Mouse (Mus musculus) hindbrain, embryonic 12.5 days (tissue): Measurements from ENCODE around the gene Ldlrap1. TPM values are rescaled to one million over a fixed set of nuclear protein-coding genes. Genes with fewer than 3 reads are reported as not detected.

Source experiments
- ATAC-seq: fragments of 200-750 bp; cut with Nextera tagmentation; 2 replicates; pipeline ENCODE4 v1.8.0; 2017; ENCODE audit warnings: moderate TSS enrichment; ENCODE audit not compliant: low FRiP score
- H3K27ac ChIP-seq: fragments of 300-500 bp; sonication (generic); 2 replicates; pipeline ENCODE4 v1.5.1; 2016; ENCODE audit warnings: mild to moderate bottlenecking
- H3K27me3 ChIP-seq: fragments of 300-500 bp; sonication (generic); 2 replicates; pipeline ENCODE4 v1.6.1; 2016; ENCODE audit warnings: mild to moderate bottlenecking
- H3K36me3 ChIP-seq: fragments of 300-500 bp; sonication (generic); 2 replicates; pipeline ENCODE4 v1.6.1; 2016; ENCODE audit warnings: mild to moderate bottlenecking
- H3K4me1 ChIP-seq: fragments of 300-500 bp; sonication (generic); 2 replicates; pipeline ENCODE4 v1.6.1; 2016
- H3K4me2 ChIP-seq: fragments of 300-500 bp; sonication (generic); replicated peaks from 2 replicates; pipeline ENCODE4 v1.6.1; 2016; ENCODE audit warnings: mild to moderate bottlenecking
- H3K4me3 ChIP-seq: fragments of 300-500 bp; sonication (generic); 2 replicates; pipeline ENCODE4 v1.5.1; 2016; ENCODE audit warnings: mild to moderate bottlenecking
- H3K9ac ChIP-seq: fragments of 300-500 bp; sonication (generic); 2 replicates; pipeline ENCODE4 v1.6.1; 2016; ENCODE audit warnings: mild to moderate bottlenecking, moderate library complexity
- H3K9me3 ChIP-seq: fragments of 300-500 bp; sonication (generic); replicated peaks from 2 replicates; pipeline ENCODE4 v1.6.1; 2016; ENCODE audit warnings: mild to moderate bottlenecking
- WGBS: fragments of 180-500 bp; shearing (Covaris S2); methylation state at CpG from one replicate; pipeline ENCODE4 v1.1.7; 2016; 5-methylcytosine and 5-hydroxymethylcytosine counted together
- polyA plus RNA-seq: library from polyadenylated mRNA; unstranded; fragments of >200 nt; fragmentation: Nextera tagmentation; extraction: Ambion mirVana; gene quantifications from 2 replicates; pipeline ENCODE4 v1.2.1, GENCODE M21; 2016

Ldlrap1 gene
- polyA plus RNA-seq, 1 experiment from 2014 or later = 10.4 TPM

DNA sequence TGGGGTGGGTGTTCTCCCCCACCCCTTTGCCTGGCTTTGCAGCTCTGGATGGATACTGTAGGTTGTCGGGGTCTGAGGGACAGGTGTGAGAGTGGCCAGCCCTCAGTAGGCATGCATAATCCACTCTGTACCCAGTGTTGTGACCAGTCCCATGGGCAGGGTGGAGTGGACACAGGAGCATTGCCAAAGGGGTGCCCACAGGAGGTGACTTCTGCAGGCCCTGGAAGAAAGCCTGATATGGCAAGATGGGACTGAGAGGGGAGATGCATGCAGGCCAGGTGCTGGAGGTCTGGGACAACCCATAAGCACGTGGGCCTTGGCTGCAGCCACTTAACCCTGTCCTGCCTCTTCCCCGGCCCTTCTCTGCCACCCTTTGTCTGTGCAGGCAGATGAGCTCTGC, 47.5 kb downstream of the Ldlrap1 start:
- H3K9me3 ChIP-seq = no peaks in the 10 kb centered on the region
- no peaks in the 10 kb centered on the region; the same call in 1 of the 2 replicates for H3K4me1 ChIP-seq
- no peak overlapping the region for H3K27ac ChIP-seq
- no peaks in the 10 kb centered on the region; the same call in 1 of the 2 replicates for H3K27me3 ChIP-seq
- no peak overlapping the region for H3K4me2 ChIP-seq
- H3K9ac ChIP-seq = no peak overlapping the region
- WGBS = 76% methylated on average over 3 of the region's 3 CpGs
- H3K36me3 ChIP-seq = no peaks in the 10 kb centered on the region
- no peak overlapping the region for H3K4me3 ChIP-seq
- ATAC-seq = no peak

DNA sequence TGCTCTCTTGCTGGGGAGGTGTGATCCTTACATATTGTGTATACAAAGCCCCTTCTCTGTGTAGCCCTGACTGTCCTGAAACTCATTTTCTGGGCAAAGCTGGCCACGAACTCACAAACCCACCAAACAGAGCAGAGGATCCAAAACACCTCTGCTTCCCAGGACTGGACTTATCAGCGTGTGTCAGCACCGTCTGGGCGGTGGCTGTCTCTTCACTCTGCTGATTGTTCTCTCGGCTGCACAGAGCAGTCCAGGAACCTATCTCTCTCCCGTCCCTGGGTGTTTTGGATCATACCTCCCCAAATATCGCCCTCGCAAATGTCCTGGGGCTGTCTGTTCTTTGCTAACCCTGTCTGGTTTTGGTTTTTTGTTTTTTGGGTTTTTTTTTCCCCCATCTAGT, 48.3 kb downstream of the Ldlrap1 start:
- WGBS = 84% methylated on average over 8 of the region's 8 CpGs

DNA sequence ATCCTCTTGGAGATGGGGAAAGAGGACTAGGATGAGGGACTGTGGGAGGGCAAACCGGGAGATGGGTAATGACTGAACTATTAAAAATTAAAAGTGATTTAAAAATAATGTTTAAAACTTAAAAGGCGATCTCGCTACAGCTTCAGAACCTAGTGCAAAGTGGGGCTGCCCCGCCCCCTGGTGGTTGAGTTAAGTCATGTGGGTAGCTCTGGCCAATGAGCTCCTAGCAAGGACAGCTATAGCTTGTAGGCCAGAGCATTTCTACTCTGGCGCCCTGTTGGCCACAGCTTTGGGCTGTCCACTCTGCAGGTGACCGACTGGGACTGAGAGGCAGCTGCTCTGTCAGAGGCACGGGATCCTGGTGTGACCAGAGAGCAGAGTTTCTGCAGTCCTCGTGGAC, 53.9 kb downstream of the Ldlrap1 start:
- H3K27me3 ChIP-seq = no peaks in the 10 kb centered on the region
- H3K9ac ChIP-seq = 0 out of 2 replicates have a peak overlapping the region, but pooled peaks have one; percentile 33
- 7% methylated on average over 8 of the region's 8 CpGs for WGBS
- H3K4me3 ChIP-seq = no peak overlapping the region
- peak; percentile 82 for ATAC-seq
- H3K36me3 ChIP-seq = no peaks in the 10 kb centered on the region
- H3K9me3 ChIP-seq = no peaks in the 10 kb centered on the region
- no peak overlapping the region for H3K4me2 ChIP-seq
- no peak overlapping the region for H3K27ac ChIP-seq
- peaks cover 8% of the 10 kb centered on the region for H3K4me1 ChIP-seq

More for the DNA sequence above, 48.3 kb downstream of the Ldlrap1 start:
- Histone ChIP-seq H3K36me3 (no peaks in the 10 kb centered on the region), H3K9me3 (no peaks in the 10 kb centered on the region), H3K27me3 (no peaks in the 10 kb centered on the region), H3K4me2 (no peak overlapping the region), H3K9ac (no peak overlapping the region), H3K4me1 (no peaks in the 10 kb centered on the region; the same call in 1 of the 2 replicates), H3K27ac (no peak overlapping the region), H3K4me3 (no peak overlapping the region)
- ATAC-seq = no peak

DNA sequence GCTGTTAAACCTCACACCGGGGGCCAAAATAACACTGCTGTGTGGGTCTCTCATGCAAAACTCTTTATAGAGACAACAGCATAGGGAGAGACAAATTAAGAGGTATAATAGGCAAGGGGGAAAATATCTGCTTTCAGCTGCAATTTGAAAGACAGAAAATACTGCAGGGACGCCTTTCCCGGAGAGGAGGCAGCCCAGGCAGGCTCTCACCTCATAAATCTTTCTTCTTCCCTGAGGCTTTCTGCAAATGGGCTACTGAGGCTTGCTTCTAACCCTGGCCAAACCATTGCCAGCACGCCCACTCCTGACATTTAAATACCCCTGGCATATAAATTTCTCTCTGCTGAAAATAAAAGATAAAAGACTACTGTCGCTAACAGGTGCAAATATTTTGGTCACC, 62.5 kb downstream of the Ldlrap1 start:
- Histone ChIP-seq H3K4me2 (peak overlapping the region; percentile 97), H3K9me3 (no peaks in the 10 kb centered on the region), H3K27ac (peak overlapping the region; percentile 84; the same call in 1 of the 2 replicates), H3K27me3 (peaks cover 38% of the 10 kb centered on the region), H3K9ac (no peak overlapping the region), H3K4me3 (no peak overlapping the region), H3K4me1 (peaks cover 25% of the 10 kb centered on the region), H3K36me3 (no peaks in the 10 kb centered on the region)
- 66% methylated on average over 5 of the region's 5 CpGs for WGBS
- ATAC-seq = no peak

DNA sequence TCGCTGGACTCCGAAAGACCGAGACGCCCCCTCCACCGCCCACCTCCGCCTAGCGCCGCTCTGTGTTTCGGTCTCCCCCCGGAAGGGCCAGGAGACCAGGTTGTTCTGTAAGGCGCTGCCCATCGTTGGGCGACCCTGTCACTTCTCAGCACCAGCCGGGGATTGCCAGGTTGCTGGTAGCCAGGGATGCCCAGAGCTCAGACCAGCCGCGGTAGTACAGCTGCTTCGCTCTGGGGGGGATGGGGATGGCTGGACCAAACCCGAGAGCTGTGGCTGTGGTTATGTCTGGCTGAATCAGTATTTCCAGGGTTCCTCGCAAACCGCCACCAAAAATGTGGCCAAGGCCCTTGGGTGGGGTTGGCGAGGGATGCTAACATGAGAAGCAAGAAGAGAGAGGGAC, 63.2 kb downstream of the Ldlrap1 start:
- 0% methylated on average over 21 of the region's 21 CpGs for WGBS
- peak overlapping the region; percentile 59 for H3K4me3 ChIP-seq
- peaks cover 38% of the 10 kb centered on the region for H3K27me3 ChIP-seq
- peak overlapping the region; percentile 97 for H3K4me2 ChIP-seq
- H3K4me1 ChIP-seq = peaks cover 22% of the 10 kb centered on the region
- H3K27ac ChIP-seq = peak overlapping the region; percentile 84
- ATAC-seq = peak; percentile 69
- no peaks in the 10 kb centered on the region for H3K36me3 ChIP-seq
- peak overlapping the region; percentile 69 for H3K9ac ChIP-seq
- H3K9me3 ChIP-seq = no peaks in the 10 kb centered on the region

DNA sequence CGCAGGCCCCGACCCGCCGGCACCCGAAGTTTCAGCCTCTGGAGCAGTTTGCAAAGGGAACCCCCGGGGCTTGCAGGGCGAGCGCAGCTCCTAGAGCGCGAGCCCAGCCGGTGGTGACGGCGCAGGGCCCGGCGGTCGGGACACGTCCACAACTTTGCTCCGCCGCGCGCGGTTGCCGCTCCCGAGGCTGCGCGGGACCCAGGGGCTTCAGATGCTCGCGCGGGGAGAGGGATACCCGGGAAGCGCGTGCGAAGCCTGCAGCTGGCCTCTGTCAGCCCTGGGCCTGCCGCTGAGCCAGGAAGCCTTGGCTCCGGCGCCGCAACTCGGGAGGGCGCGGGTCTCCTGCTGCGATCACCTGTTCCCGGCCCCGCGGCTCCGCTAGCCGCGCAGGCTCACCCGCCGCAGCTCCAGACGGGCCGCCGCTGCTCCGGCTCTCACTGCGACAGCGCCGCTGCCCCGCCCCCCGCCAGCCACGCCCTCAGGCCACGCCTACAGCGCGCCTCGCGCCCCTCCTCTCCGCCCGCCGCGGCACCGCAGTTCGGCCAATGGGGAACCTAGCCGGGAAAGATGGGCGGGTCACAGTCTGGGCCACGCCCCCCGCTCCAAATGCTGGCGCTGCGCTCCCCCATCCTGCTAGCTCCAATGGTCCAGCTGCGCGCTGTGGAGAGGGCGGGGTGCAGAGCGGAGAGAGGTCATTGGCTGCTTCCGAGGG, 63.8 kb downstream of the Ldlrap1 start, which contains the start of gene Man1c1:
Gene Man1c1 (minus strand): TSS at position 456 of the 712 bp plus-strand sequence.
- ATAC-seq = peak; percentile 95

DNA sequence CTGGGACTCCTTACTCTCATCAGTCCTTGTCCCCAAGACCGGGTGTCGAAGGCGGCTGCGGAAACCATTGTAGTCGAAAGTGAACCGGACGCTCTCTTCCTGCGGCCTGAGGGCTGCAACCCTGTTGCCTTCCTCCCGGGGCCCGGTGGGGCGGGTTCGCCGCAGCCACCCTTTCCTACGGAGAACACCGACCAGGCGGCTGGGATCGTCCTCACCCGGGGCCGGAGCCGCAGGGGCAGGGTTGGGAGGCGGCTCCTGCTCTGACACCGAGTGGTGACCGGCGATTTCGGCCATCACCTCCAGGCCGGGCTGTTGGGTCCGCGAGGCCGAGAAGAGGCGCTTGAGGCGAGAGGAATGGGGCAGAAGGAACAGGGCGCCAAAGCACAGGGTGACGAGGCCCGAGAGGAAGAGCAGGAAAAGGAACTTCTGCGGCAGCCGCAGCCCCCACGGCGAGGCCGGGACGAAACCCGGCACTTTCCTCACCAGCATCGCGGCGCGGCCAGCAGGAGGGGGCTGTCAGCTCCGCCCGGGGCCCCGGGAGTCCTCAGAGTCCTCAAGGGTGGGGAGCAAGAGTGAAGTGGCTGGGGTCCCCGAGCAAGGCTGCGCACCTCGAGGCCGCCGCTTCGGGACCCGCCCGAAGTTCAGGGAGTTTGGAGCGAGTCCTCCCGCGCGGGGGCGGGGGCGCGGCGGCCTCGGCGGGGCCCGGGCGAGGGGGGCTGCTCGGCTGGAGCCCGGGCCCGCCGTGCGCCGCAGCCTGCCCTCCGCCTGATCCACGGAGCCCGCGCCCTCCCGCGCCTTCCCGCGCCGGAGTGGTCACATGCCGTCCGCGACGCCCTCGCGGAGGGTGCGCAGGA, 64.6 kb downstream of the Ldlrap1 start:
- Histone ChIP-seq H3K9ac (peak overlapping the region; percentile 60), H3K27me3 (peaks cover 38% of the 10 kb centered on the region), H3K4me2 (peak overlapping the region; percentile 97), H3K4me1 (peaks cover 22% of the 10 kb centered on the region), H3K9me3 (no peaks in the 10 kb centered on the region), H3K27ac (no peak overlapping the region), H3K36me3 (no peaks in the 10 kb centered on the region), H3K4me3 (peak overlapping the region; percentile 59)
- WGBS = under 1% methylated on average over 76 of the region's 90 CpGs
- ATAC-seq = 0 out of 2 replicates have a peak, but pooled peaks have one; percentile 0

More for the DNA sequence above, 63.8 kb downstream of the Ldlrap1 start, which contains the start of gene Man1c1:
- Histone ChIP-seq H3K4me2 (peak within 1 kb of the TSS; percentile 97), H3K9me3 (no peaks in the 10 kb centered on the region), H3K4me3 (peak within 1 kb of the TSS; percentile 59), H3K27ac (peak within 1 kb of the TSS; percentile 84), H3K27me3 (peaks cover 38% of the 10 kb centered on the region), H3K9ac (peak within 1 kb of the TSS; percentile 69), H3K36me3 (no peaks in the 10 kb centered on the region), H3K4me1 (peaks cover 22% of the 10 kb centered on the region)
- 1% methylated on average over 66 of the region's 81 CpGs for WGBS

DNA sequence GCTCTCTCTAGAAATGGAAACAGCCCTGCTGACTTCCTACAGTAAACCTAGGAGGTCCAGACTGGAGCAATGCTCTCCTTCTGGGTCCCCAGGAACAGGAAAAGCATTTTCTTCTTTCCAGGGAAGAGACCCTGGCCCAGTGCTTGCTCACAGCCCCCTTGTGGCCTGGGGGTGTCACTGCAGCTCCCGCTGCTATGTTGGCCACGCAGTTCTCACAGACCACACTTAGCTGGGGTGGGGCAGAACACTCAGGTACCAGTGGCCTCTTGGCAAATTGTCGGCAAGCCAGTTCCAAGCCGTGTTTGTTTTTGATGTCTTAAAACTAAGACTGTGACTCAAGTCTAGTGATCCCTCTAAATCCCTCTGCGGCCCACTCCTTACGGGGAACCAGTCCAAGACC, 65.9 kb downstream of the Ldlrap1 start:
- 33% methylated on average over 6 of the region's 6 CpGs for WGBS
- H3K4me1 ChIP-seq = peaks cover 22% of the 10 kb centered on the region

DNA sequence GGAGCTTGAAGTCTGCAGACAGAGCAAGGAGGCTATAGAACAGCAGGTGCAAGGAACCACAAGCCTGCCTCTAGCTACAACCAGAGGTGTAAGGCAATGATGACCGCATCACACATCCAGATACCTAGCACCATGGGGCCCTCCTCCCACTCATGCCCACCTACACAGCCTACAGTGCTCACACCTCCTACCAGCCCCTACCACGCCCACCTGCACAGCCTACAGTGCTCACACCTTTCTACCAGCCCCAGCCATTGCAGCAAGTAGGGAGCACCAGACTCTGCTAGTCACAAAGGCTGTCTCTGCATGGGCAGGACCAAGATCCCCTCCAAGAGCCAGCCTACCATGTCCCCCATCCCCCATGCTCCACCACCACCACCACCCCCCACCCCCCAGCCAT, 66.9 kb downstream of the Ldlrap1 start:
- peaks cover 22% of the 10 kb centered on the region for H3K4me1 ChIP-seq
- H3K4me2 ChIP-seq = peak overlapping the region; percentile 97; the same call in 1 of the 2 replicates
- WGBS = 89% methylated on average over 2 of the region's 2 CpGs
- no peaks in the 10 kb centered on the region for H3K9me3 ChIP-seq
- H3K27ac ChIP-seq = no peak overlapping the region
- H3K9ac ChIP-seq = no peak overlapping the region
- no peak for ATAC-seq
- H3K4me3 ChIP-seq = no peak overlapping the region
- H3K27me3 ChIP-seq = peaks cover 30% of the 10 kb centered on the region
- no peaks in the 10 kb centered on the region for H3K36me3 ChIP-seq

More for the DNA sequence above, 65.9 kb downstream of the Ldlrap1 start:
- no peak overlapping the region for H3K9ac ChIP-seq
- H3K27ac ChIP-seq = no peak overlapping the region
- no peak for ATAC-seq
- H3K27me3 ChIP-seq = peaks cover 33% of the 10 kb centered on the region
- no peaks in the 10 kb centered on the region for H3K9me3 ChIP-seq
- H3K4me2 ChIP-seq = peak overlapping the region; percentile 97
- H3K36me3 ChIP-seq = no peaks in the 10 kb centered on the region
- H3K4me3 ChIP-seq = peak overlapping the region; percentile 59

DNA sequence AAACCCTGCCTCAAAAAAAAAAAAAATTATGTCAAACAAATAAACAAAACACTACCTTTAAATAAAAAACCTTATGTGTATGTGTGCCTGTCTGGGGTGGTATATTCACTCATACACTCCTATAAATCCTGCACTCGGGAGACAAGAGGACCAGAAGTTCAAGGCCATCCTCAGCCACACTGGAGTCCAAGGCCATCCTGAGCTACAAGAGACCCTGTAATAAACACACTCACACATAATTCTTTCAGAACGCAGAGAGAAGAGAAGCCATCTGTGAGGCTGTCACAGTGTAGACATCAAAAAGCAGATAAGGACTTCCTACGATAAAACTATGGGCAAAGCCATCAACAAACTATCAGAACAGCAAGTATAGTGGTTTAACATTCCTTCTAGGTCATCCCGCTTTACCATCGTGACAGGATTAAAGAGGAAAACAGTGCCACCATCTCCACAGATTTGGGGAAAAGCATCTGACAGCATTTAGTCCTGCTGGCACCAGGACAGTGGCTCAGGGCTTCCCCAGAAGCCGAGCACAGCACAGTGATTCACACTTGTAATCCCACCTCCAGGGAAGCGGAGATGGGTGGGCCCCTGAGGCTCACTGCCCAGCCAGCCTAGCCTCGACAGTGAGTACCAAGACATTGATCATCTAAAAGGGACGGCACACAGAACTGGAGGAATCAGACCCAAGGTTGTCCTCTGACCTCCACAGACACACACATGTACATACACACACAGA, 74.5 kb downstream of the Ldlrap1 start:
- Histone ChIP-seq H3K9me3 (0 out of 2 replicates have a peak, but pooled peaks cover 4% of the 10 kb centered on the region), H3K36me3 (no peaks in the 10 kb centered on the region), H3K27ac (no peak overlapping the region), H3K4me3 (no peak overlapping the region), H3K9ac (no peak overlapping the region), H3K4me2 (no peak overlapping the region), H3K27me3 (no peaks in the 10 kb centered on the region), H3K4me1 (no peaks in the 10 kb centered on the region; the same call in 1 of the 2 replicates)
- no peak for ATAC-seq
- WGBS = 77% methylated on average over 9 of the region's 9 CpGs

DNA sequence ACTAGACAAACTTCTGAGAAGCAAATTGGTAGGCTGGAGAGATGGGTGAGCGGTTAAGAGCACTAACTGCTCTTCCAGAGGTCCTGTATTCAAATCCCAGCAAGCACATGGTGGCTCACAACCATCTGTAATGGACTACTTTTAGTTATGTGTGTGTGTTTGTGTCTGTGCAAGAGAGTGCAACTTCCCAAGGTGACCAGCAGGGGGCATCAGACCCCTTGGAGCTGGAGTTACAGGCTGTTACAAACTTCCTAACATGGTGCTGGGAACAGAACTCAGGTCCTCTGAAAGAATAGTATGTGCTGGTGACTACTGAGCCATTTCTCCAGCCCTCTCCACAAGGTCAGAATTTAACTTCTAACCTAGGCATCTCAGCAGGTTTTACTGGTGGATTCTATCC, 75.4 kb downstream of the Ldlrap1 start:
- Histone ChIP-seq H3K4me2 (no peak overlapping the region), H3K9me3 (0 out of 2 replicates have a peak, but pooled peaks cover 4% of the 10 kb centered on the region), H3K4me1 (no peaks in the 10 kb centered on the region; the same call in 1 of the 2 replicates), H3K4me3 (no peak overlapping the region), H3K9ac (no peak overlapping the region), H3K36me3 (no peaks in the 10 kb centered on the region), H3K27ac (no peak overlapping the region), H3K27me3 (no peaks in the 10 kb centered on the region)
- 100% methylated on average over 1 of the region's 1 CpGs for WGBS
- no peak for ATAC-seq
